Mouse (Mus musculus) testis, postnatal 10 days (tissue): ENCODE data around the gene Adcy5.

Experiments
- DNase-seq: peaks from one replicate; pipeline ENCODE4 v3.0.0; 2021; ENCODE audit warnings: low spot score

The Adcy5 gene

GRCm38 (mm10) chr16:35154641-35155390, at the start of gene Adcy5:
Adcy5 (plus strand) TSS chr16:35154877.
- DNase-seq, result peak; percentile 69

DNA sequence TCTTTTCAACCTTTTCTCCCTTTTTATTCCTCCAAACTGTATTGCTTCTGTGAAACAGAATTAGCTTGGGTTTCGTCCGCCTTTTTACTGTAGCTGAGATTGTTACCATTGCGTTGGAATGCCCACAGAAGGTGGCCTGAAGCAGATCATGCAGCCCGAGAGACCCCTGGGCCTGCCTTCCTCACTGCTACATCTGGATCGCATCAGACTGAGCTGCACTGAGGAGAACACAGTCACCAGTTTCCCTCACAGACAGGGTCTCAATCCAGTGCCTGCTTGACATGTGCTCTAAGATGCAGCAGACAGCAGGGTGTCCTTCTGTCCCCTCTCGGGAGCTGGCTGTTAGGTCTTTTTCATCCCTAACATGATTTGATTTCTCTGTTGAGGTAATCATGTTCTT, 46.7 kb upstream of the Adcy5 start:
- DNase-seq, result no peak

- DNase-seq, result no peak
These were observed 45.5 kb upstream of the Adcy5 start for GRCm38 (mm10) chr16:35109156-35109555.

GRCm38 (mm10) chr16:35109656-35110291, 44.9 kb upstream of the Adcy5 start:
- DNase-seq, result no peak

GRCm38 (mm10) chr16:35110410-35111142, 44.1 kb upstream of the Adcy5 start:
- DNase-seq, result peak; percentile 95

- peak; percentile 76 for DNase-seq
These were observed 43.5 kb upstream of the Adcy5 start for GRCm38 (mm10) chr16:35111143-35111620.

GRCm38 (mm10) chr16:35113496-35113895, 41.2 kb upstream of the Adcy5 start:
- DNase-seq, result no peak

- no peak for DNase-seq
These were observed 38.2 kb upstream of the Adcy5 start for GRCm38 (mm10) chr16:35116328-35116956.

- DNase-seq, result no peak
These were observed 37.2 kb upstream of the Adcy5 start for GRCm38 (mm10) chr16:35117436-35117835.

GRCm38 (mm10) chr16:35120603-35121002, 34.1 kb upstream of the Adcy5 start:
- DNase-seq, result no peak

GRCm38 (mm10) chr16:35127270-35127669, 27.4 kb upstream of the Adcy5 start:
- DNase-seq, result no peak

DNA sequence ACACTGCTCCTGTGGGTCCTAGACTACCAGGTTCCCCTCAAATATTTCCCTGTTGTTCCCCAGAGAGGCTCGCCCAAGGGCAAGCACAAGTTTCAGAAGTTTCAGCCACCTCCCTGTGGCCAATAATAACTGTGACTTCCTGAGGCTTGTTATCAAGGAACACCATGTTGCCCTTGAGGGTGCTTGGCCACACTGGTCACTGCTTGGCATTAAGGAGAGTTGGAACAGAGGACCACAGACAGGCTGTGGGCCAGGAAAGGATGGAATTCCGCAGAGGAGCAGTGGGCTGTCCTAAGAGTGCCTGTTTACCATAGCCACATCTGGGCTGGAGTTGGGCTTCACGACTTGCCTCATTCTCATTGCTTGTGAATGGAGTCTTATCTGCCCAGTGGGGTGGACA, 24.5 kb upstream of the Adcy5 start:
- no peak for DNase-seq

DNA sequence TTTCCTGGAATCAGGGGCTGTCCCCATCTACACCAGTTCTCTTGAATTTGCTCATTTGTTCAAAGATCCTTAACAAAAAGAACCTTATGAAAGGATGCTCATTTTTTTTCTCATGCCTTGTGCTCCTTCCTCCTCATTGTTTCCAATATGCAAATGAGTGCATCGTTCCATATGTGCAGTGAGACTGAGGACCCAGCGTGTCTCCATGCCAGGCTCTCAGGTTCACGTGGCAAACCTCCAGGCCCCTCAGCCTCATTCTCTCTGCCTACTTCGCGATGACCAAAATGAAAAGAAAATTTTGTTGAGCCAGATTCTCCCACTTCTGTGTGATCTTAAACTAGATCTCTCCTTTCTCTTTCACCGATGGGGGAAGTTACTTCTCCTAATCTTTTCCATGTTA, 15.3 kb upstream of the Adcy5 start:
- no peak for DNase-seq

GRCm38 (mm10) chr16:35139873-35140619, 14.6 kb upstream of the Adcy5 start:
- peak; percentile 61 for DNase-seq

DNA sequence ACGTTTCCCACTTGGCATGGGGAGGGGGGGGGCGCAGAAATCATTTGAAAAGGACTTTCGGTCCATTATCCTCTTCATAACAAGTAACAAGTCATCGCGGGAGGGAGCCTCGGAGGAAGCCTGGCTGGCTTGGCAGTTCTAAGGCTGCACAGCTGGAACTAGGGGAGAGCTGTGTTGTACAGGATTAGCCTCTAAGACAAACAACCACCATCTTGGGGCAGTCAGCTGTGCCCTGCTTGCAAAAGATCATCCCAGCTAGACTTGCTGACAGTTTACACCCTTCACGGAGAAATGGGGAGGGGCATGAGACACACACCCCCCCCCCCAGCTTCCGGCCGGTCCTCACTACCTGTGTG, 14.1 kb upstream of the Adcy5 start:
- DNase-seq, result no peak

DNA sequence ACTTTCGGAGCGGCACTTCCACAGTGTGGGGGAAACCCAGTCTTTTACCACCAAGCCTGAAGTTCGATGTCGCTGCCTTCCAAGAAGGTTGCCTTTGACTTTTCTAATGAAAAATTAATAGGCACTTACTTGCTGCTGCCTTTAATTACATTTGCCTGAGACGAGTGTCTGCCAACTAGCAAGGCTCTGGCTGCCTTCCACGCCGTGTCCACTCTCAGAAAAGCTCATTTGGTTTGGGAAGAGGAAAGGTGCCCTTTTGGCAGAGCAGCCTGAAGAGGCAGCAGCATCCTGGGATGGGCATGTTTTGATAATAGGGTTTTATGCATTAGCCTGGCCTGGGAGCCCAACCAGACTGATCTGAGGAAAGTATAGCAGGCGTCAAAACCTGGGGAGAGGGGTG, 12.8 kb upstream of the Adcy5 start:
- no peak for DNase-seq

GRCm38 (mm10) chr16:35146153-35146552, 8.5 kb upstream of the Adcy5 start:
- no peak for DNase-seq

- no peak for DNase-seq
These were observed 1.4 kb upstream of the Adcy5 start for GRCm38 (mm10) chr16:35153146-35153755.

DNA sequence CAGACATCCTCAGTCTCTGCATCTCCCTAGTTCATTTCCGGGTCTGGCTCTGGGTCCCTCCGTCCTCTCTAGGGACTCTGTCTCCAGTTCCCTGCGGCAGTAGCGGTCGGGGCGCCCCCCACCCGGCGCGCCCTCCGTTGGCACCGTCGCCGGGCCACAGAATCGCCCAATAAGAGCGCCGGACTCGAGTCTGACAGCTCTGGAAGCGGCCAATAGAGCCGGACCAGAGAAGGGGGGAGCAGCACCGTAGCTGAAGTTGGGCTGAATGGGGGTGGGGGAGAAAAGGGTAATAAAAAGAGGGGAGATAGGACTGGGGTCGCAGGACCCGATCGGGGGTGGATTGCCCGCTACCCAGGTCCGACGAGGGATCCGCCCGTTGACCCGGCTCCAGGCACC, 434 bp upstream of the Adcy5 start:
- peak; percentile 56 for DNase-seq

DNA sequence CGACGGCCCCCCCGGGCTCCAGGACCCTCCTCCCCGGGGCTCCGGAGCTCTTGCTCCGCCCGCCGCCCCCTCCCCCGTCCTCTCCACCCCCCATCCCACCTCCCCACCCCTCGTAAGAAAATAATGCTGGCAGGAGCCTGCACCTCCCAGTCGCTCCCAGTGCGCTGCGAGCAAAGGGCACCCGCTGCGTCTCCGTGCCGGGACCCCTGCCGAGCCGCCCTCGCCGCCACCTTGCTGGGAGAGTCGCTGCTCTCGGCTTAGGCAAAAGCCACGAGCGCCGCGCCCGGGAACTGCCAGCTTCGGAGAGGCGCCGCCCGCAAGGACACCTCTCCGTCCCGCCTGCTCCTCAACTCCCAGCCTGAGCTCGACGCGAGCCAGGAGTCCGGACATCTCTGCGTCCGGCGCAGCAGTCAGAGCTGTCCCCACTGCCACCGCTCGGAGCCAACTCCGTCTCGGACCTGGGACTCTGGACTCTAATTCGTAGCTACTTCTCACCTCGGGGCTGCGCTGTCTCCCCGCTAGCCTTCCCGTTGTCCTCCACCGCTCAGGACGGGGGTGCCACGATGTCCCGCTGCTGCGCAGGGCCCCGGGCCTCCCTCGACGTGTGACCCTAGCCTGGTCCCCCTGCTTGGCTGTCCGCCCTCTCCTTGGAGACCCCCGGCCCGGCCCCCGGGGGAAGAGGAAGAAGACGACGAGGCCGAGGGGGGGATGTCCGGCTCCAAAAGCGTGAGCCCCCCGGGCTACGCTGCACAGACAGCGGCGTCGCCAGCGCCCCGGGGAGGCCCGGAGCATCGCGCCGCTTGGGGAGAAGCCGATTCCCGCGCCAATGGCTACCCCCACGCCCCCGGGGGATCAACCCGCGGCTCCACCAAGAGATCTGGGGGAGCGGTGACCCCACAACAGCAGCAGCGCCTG, 971 bp downstream of the Adcy5 start:
- peak; percentile 69 for DNase-seq
